Mouse (Mus musculus): ENCODE measurements at regions not wholly inside any gene's neighbourhood (a gene's known extent, or its start where the extent isn't known, plus 50 kb on each side); places are given as distances from the start of the nearest gene placed in this dataset.

GRCm38 (mm10) chr6:147755750-147756523 is 280.3 kb downstream of the Ccdc91 start:
- Histone ChIP-seq H3K27ac (peak overlapping the region; percentile 70), H3K36me3 (no peaks in the 10 kb centered on the region), H3K4me1 (replicated peaks) (peaks cover 27% of the 10 kb centered on the region), H3K9me3 (no peaks in the 10 kb centered on the region), H3K4me3 (replicated peaks) (no peak overlapping the region), H3K4me2 (peak overlapping the region; percentile 2; the same call in 1 of the 2 replicates), H3K27me3 (peaks cover 2% of the 10 kb centered on the region; the same call in 1 of the 2 replicates), H3K9ac (replicated peaks) (no peak overlapping the region)
- WGBS: 14% methylated on average over 7 of the region's 7 CpGs
- ATAC-seq (ENCODE audit: insufficient number of reproducible peaks, insufficient read depth, low FRiP score, low TSS enrichment, low read depth): peak; percentile 79

GRCm38 (mm10) chr6:147759485-147759884 is 283.9 kb downstream of the Ccdc91 start:
- Histone ChIP-seq H3K27ac (no peak overlapping the region), H3K4me2 (no peak overlapping the region), H3K27me3 (peaks cover 2% of the 10 kb centered on the region; the same call in 1 of the 2 replicates), H3K9ac (replicated peaks) (no peak overlapping the region), H3K36me3 (no peaks in the 10 kb centered on the region), H3K9me3 (no peaks in the 10 kb centered on the region), H3K4me3 (replicated peaks) (no peak overlapping the region), H3K4me1 (replicated peaks) (peaks cover 27% of the 10 kb centered on the region)
- 87% methylated on average over 7 of the region's 7 CpGs for WGBS
- ATAC-seq (ENCODE audit: insufficient number of reproducible peaks, insufficient read depth, low FRiP score, low TSS enrichment, low read depth): no peak

- no peaks in the 10 kb centered on the region for H3K27me3 ChIP-seq
- ATAC-seq (ENCODE audit: insufficient number of reproducible peaks, insufficient read depth, low FRiP score, low TSS enrichment, low read depth): no peak
- no peak overlapping the region for H3K4me2 ChIP-seq
- H3K27ac ChIP-seq: no peak overlapping the region
- H3K4me1 ChIP-seq (replicated peaks): peaks cover 21% of the 10 kb centered on the region
- WGBS: 73% methylated on average over 2 of the region's 2 CpGs
- H3K4me3 ChIP-seq (replicated peaks): no peak overlapping the region
- H3K9me3 ChIP-seq: no peaks in the 10 kb centered on the region
- no peak overlapping the region for H3K9ac ChIP-seq (replicated peaks)
- no peaks in the 10 kb centered on the region for H3K36me3 ChIP-seq
Measured at GRCm38 (mm10) chr6:147760113-147760512, 284.5 kb downstream of the Ccdc91 start.

GRCm38 (mm10) chr6:147765241-147765640 is 281.8 kb upstream of the Far2 start:
- Histone ChIP-seq H3K9ac (replicated peaks) (no peak overlapping the region), H3K36me3 (no peaks in the 10 kb centered on the region), H3K4me1 (replicated peaks) (no peaks in the 10 kb centered on the region), H3K4me2 (no peak overlapping the region), H3K27me3 (no peaks in the 10 kb centered on the region), H3K27ac (no peak overlapping the region), H3K9me3 (no peaks in the 10 kb centered on the region), H3K4me3 (replicated peaks) (no peak overlapping the region)
- no peak for ATAC-seq (ENCODE audit: insufficient number of reproducible peaks, insufficient read depth, low FRiP score, low TSS enrichment, low read depth)
- WGBS: 77% methylated on average over 1 of the region's 1 CpGs

- no peak for ATAC-seq (ENCODE audit: insufficient number of reproducible peaks, insufficient read depth, low FRiP score, low TSS enrichment, low read depth)
- Histone ChIP-seq H3K27me3 (no peaks in the 10 kb centered on the region), H3K4me2 (no peak overlapping the region), H3K36me3 (no peaks in the 10 kb centered on the region), H3K9me3 (no peaks in the 10 kb centered on the region), H3K9ac (replicated peaks) (no peak overlapping the region), H3K4me3 (replicated peaks) (no peak overlapping the region), H3K4me1 (replicated peaks) (no peaks in the 10 kb centered on the region), H3K27ac (no peak overlapping the region)
- WGBS: 86% methylated on average over 5 of the region's 5 CpGs
Measured at GRCm38 (mm10) chr6:147769180-147769579, 277.9 kb upstream of the Far2 start.

- H3K27ac ChIP-seq: no peak overlapping the region
- H3K4me2 ChIP-seq: no peak overlapping the region
- H3K27me3 ChIP-seq: no peaks in the 10 kb centered on the region
- H3K9me3 ChIP-seq: no peaks in the 10 kb centered on the region
- 0 out of 2 replicates have a peak, but pooled peaks have one; percentile 31 for ATAC-seq (ENCODE audit: insufficient number of reproducible peaks, insufficient read depth, low FRiP score, low TSS enrichment, low read depth)
- no peaks in the 10 kb centered on the region for H3K36me3 ChIP-seq
- H3K9ac ChIP-seq (replicated peaks): no peak overlapping the region
- H3K4me1 ChIP-seq (replicated peaks): no peaks in the 10 kb centered on the region
- no peak overlapping the region for H3K4me3 ChIP-seq (replicated peaks)
Measured at GRCm38 (mm10) chr6:147770034-147770433, 277.0 kb upstream of the Far2 start.

GRCm38 (mm10) chr6:147771411-147771810 is 275.6 kb upstream of the Far2 start:
- H3K36me3 ChIP-seq: no peaks in the 10 kb centered on the region
- no peaks in the 10 kb centered on the region for H3K27me3 ChIP-seq
- no peaks in the 10 kb centered on the region for H3K4me1 ChIP-seq (replicated peaks)
- no peak overlapping the region for H3K27ac ChIP-seq
- H3K9me3 ChIP-seq: no peaks in the 10 kb centered on the region
- no peak overlapping the region for H3K4me3 ChIP-seq (replicated peaks)
- H3K4me2 ChIP-seq: no peak overlapping the region
- no peak overlapping the region for H3K9ac ChIP-seq (replicated peaks)
- 38% methylated on average over 4 of the region's 4 CpGs for WGBS
- no peak for ATAC-seq (ENCODE audit: insufficient number of reproducible peaks, insufficient read depth, low FRiP score, low TSS enrichment, low read depth)

- no peaks in the 10 kb centered on the region for H3K36me3 ChIP-seq
- H3K27ac ChIP-seq: no peak overlapping the region
- H3K4me3 ChIP-seq (replicated peaks): no peak overlapping the region
- H3K4me2 ChIP-seq: no peak overlapping the region
- H3K27me3 ChIP-seq: no peaks in the 10 kb centered on the region
- WGBS: 80% methylated on average over 10 of the region's 10 CpGs
- no peak overlapping the region for H3K9ac ChIP-seq (replicated peaks)
- ATAC-seq (ENCODE audit: insufficient number of reproducible peaks, insufficient read depth, low FRiP score, low TSS enrichment, low read depth): no peak
- no peaks in the 10 kb centered on the region for H3K9me3 ChIP-seq
- no peaks in the 10 kb centered on the region for H3K4me1 ChIP-seq (replicated peaks)
Measured at GRCm38 (mm10) chr6:147773904-147774303, 273.2 kb upstream of the Far2 start.

GRCm38 (mm10) chr6:147774626-147775025 is 272.4 kb upstream of the Far2 start:
- H3K4me2 ChIP-seq: no peak overlapping the region
- 78% methylated on average over 6 of the region's 6 CpGs for WGBS
- no peaks in the 10 kb centered on the region for H3K9me3 ChIP-seq
- ATAC-seq (ENCODE audit: insufficient number of reproducible peaks, insufficient read depth, low FRiP score, low TSS enrichment, low read depth): no peak
- no peak overlapping the region for H3K4me3 ChIP-seq (replicated peaks)
- no peaks in the 10 kb centered on the region for H3K27me3 ChIP-seq
- no peaks in the 10 kb centered on the region for H3K36me3 ChIP-seq
- no peaks in the 10 kb centered on the region for H3K4me1 ChIP-seq (replicated peaks)
- no peak overlapping the region for H3K9ac ChIP-seq (replicated peaks)
- no peak overlapping the region for H3K27ac ChIP-seq

GRCm38 (mm10) chr6:147779466-147779865 is 267.6 kb upstream of the Far2 start:
- H3K36me3 ChIP-seq: no peaks in the 10 kb centered on the region
- no peak overlapping the region for H3K4me2 ChIP-seq
- WGBS: 76% methylated on average over 1 of the region's 1 CpGs
- ATAC-seq (ENCODE audit: insufficient number of reproducible peaks, insufficient read depth, low FRiP score, low TSS enrichment, low read depth): no peak
- H3K9me3 ChIP-seq: no peaks in the 10 kb centered on the region
- H3K4me3 ChIP-seq (replicated peaks): no peak overlapping the region
- no peak overlapping the region for H3K27ac ChIP-seq
- H3K27me3 ChIP-seq: no peaks in the 10 kb centered on the region
- no peaks in the 10 kb centered on the region for H3K4me1 ChIP-seq (replicated peaks)
- no peak overlapping the region for H3K9ac ChIP-seq (replicated peaks)

GRCm38 (mm10) chr6:147784249-147784648 is 262.8 kb upstream of the Far2 start:
- no peak for ATAC-seq (ENCODE audit: insufficient number of reproducible peaks, insufficient read depth, low FRiP score, low TSS enrichment, low read depth)
- Histone ChIP-seq H3K4me2 (no peak overlapping the region), H3K4me3 (replicated peaks) (no peak overlapping the region), H3K36me3 (no peaks in the 10 kb centered on the region), H3K9ac (replicated peaks) (no peak overlapping the region), H3K9me3 (no peaks in the 10 kb centered on the region), H3K4me1 (replicated peaks) (no peaks in the 10 kb centered on the region), H3K27me3 (no peaks in the 10 kb centered on the region), H3K27ac (no peak overlapping the region)
- WGBS: 89% methylated on average over 2 of the region's 2 CpGs

GRCm38 (mm10) chr6:147784854-147785253 is 262.2 kb upstream of the Far2 start:
- WGBS: 92% methylated on average over 6 of the region's 6 CpGs

More at GRCm38 (mm10) chr6:147784854-147785253, 262.2 kb upstream of the Far2 start:
- no peaks in the 10 kb centered on the region for H3K27me3 ChIP-seq
- no peaks in the 10 kb centered on the region for H3K9me3 ChIP-seq
- ATAC-seq (ENCODE audit: insufficient number of reproducible peaks, insufficient read depth, low FRiP score, low TSS enrichment, low read depth): no peak
- H3K4me2 ChIP-seq: no peak overlapping the region
- H3K4me3 ChIP-seq (replicated peaks): no peak overlapping the region
- no peak overlapping the region for H3K27ac ChIP-seq
- no peaks in the 10 kb centered on the region for H3K4me1 ChIP-seq (replicated peaks)
- no peak overlapping the region for H3K9ac ChIP-seq (replicated peaks)
- H3K36me3 ChIP-seq: no peaks in the 10 kb centered on the region

Measured in limb, embryonic 12.5 days (tissue).